Mouse (Mus musculus): ENCODE data around the gene Sipa1l1. TPM values are rescaled to one million over a fixed set of nuclear protein-coding genes. Genes with fewer than 3 reads are reported as not detected.

Gene Sipa1l1
- polyA plus RNA-seq, 1 experiment from 2014 or later, result 25.9 TPM

DNA sequence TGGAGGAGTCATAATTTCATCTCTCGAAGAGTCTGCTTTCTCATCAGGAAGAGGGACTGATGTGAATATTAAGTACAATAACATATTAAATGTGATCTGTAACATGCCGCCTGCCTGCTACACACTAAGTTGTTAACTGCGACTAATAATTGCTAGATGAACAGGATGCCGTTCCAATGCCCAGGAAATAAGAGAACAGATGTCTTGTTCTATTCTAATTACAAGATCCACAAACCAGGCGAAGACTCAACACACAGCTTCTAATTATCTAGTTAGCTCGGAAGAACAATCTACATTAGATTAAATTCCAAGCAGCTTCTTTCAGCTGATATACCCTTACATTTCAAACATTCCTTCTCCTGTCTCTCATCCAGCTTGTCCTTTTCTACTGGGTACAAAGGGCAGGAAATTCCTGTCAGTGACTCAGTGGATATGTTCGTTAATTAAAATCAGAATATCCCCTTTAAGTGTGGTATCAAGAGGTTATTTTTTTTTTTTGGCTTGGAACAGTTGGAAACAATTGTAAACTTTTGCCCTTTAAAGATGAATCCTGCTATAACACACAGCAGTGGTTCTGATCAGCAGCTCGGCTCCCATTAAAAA, 20.7 kb upstream of the Sipa1l1 start:
- WGBS, result 76% methylated on average over 8 of the region's 8 CpGs
- ATAC-seq (ENCODE audit: low read depth), result no peak

DNA sequence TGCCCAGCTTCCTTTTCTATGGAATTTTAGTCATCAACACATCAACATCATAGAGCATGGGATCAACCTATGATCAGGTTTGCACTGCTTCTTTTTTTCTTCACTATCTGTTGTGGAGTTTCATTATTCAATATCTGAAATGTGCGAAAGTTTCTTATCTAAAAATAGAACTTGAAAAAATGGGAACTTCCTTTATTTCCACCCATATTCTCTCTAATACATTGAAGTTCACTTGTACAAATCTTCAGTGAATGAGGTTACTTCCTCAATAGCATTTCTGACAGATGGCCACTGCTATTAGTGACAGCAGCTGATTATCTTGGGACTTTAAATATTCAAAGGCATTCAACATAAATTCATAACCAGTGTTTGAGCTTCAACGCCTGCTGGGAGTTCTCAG, 18.1 kb upstream of the Sipa1l1 start:
- Histone ChIP-seq H3K9me3 (ENCODE audit: control insufficient read depth, low read length) (no peaks in the 10 kb centered on the region), H3K4me2 (ENCODE audit: low read depth, low read length) (no peak overlapping the region)
- 61% methylated on average over 2 of the region's 2 CpGs for WGBS

More for the DNA sequence above, 20.7 kb upstream of the Sipa1l1 start:
- H3K9me3 ChIP-seq (ENCODE audit: control insufficient read depth, low read length), result no peaks in the 10 kb centered on the region
- no peak overlapping the region for H3K9ac ChIP-seq (ENCODE audit: low read length)
- no peaks in the 10 kb centered on the region for H3K4me1 ChIP-seq (replicated peaks; ENCODE audit: control insufficient read depth, insufficient read depth, low read length)
- H3K4me2 ChIP-seq (ENCODE audit: low read depth, low read length), result no peak overlapping the region
- H3K4me3 ChIP-seq (ENCODE audit: low read length), result no peak overlapping the region
- H3K27me3 ChIP-seq (ENCODE audit: control insufficient read depth, insufficient read depth, low read depth, low read length), result no peaks in the 10 kb centered on the region
- no peak overlapping the region for H3K27ac ChIP-seq (ENCODE audit: low read length)
- no peaks in the 10 kb centered on the region for H3K36me3 ChIP-seq (ENCODE audit: control insufficient read depth, insufficient read depth, low read length)

DNA sequence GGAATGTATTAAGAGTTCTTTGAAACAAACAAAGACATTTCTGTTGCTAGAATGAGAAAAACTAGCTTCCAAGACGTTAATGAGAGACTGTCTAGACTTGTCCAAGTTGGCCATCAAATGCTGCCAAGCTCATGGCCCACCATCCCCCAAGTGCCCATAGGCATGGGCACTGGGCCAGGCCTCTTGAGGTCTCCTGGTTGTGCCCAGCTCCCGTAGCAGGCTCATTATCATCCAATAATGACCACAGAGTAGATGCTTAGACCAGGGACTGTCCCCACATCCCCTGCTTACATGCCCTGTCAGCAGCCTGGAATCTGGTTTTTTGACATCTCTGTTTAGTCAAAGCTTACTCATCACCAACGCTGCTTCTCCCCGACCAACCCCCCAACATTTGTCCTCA, 14.6 kb upstream of the Sipa1l1 start:
- no peak overlapping the region for H3K4me3 ChIP-seq (ENCODE audit: low read length)
- no peaks in the 10 kb centered on the region for H3K9me3 ChIP-seq (ENCODE audit: control insufficient read depth, low read length)
- no peaks in the 10 kb centered on the region for H3K36me3 ChIP-seq (ENCODE audit: control insufficient read depth, insufficient read depth, low read length)
- no peaks in the 10 kb centered on the region for H3K4me1 ChIP-seq (replicated peaks; ENCODE audit: control insufficient read depth, insufficient read depth, low read length)
- WGBS, result 73% methylated on average over 4 of the region's 4 CpGs
- H3K4me2 ChIP-seq (ENCODE audit: low read depth, low read length), result no peak overlapping the region
- H3K9ac ChIP-seq (ENCODE audit: low read length), result no peak overlapping the region
- no peaks in the 10 kb centered on the region for H3K27me3 ChIP-seq (ENCODE audit: control insufficient read depth, insufficient read depth, low read depth, low read length)
- H3K27ac ChIP-seq (ENCODE audit: low read length), result no peak overlapping the region
- ATAC-seq (ENCODE audit: low read depth), result no peak

More for the DNA sequence above, 18.1 kb upstream of the Sipa1l1 start:
- Histone ChIP-seq H3K4me3 (ENCODE audit: low read length) (no peak overlapping the region), H3K36me3 (ENCODE audit: control insufficient read depth, insufficient read depth, low read length) (no peaks in the 10 kb centered on the region), H3K9ac (ENCODE audit: low read length) (no peak overlapping the region), H3K27ac (ENCODE audit: low read length) (no peak overlapping the region), H3K4me1 (replicated peaks; ENCODE audit: control insufficient read depth, insufficient read depth, low read length) (no peaks in the 10 kb centered on the region), H3K27me3 (ENCODE audit: control insufficient read depth, insufficient read depth, low read depth, low read length) (no peaks in the 10 kb centered on the region)
- ATAC-seq (ENCODE audit: low read depth), result no peak

DNA sequence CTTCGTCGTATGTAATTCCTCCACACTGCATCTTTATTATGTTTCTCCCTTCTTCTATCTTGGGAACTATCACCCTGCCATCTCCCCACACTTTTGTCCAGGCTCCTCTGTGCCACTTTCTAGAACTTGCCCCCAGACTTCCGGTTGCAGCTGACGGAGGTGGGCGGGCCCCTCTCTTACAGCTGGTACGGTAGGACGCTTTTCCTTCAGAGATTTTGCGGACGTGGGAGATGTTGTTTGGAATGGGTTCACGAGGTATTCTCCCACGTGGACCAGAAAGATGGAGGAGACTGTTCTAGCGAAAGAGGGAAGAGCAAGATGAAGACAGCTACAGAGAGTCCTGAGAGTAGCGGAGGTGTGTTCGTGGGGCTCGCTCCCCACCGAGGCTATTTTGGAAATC, 10.6 kb upstream of the Sipa1l1 start:
- ATAC-seq (ENCODE audit: low read depth), result no peak

DNA sequence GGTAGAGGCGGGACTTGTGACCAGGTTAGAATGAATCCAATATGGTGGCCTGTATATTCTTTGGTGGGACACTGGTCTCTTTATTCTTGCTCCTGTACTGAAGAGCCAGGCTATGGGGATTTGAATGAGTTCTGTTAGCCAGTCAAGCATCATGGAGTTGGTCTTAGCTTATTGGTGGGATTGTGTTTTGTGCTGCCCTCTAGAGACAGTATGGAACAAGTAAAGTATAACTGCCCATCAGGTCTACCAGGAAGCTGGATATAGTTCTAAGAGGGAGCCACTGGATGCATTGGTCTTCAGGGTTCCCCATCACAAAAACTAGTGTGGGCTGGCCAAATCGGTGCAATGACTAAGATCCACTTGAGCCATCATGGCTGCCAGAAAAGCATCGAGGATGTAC, 9.7 kb upstream of the Sipa1l1 start:
- H3K27ac ChIP-seq (ENCODE audit: low read length), result no peak overlapping the region
- no peak overlapping the region for H3K4me3 ChIP-seq (ENCODE audit: low read length)
- no peak overlapping the region for H3K4me2 ChIP-seq (ENCODE audit: low read depth, low read length)
- ATAC-seq (ENCODE audit: low read depth), result no peak
- H3K9me3 ChIP-seq (ENCODE audit: control insufficient read depth, low read length), result no peaks in the 10 kb centered on the region
- H3K9ac ChIP-seq (ENCODE audit: low read length), result no peak overlapping the region
- no peaks in the 10 kb centered on the region for H3K4me1 ChIP-seq (replicated peaks; ENCODE audit: control insufficient read depth, insufficient read depth, low read length)
- 93% methylated on average over 3 of the region's 3 CpGs for WGBS
- H3K27me3 ChIP-seq (ENCODE audit: control insufficient read depth, insufficient read depth, low read depth, low read length), result no peaks in the 10 kb centered on the region
- no peaks in the 10 kb centered on the region for H3K36me3 ChIP-seq (ENCODE audit: control insufficient read depth, insufficient read depth, low read length)

More for the DNA sequence above, 10.6 kb upstream of the Sipa1l1 start:
- 92% methylated on average over 16 of the region's 16 CpGs for WGBS
- no peak overlapping the region for H3K9ac ChIP-seq (ENCODE audit: low read length)
- H3K27ac ChIP-seq (ENCODE audit: low read length), result no peak overlapping the region
- no peak overlapping the region for H3K4me2 ChIP-seq (ENCODE audit: low read depth, low read length)
- H3K36me3 ChIP-seq (ENCODE audit: control insufficient read depth, insufficient read depth, low read length), result no peaks in the 10 kb centered on the region
- no peaks in the 10 kb centered on the region for H3K9me3 ChIP-seq (ENCODE audit: control insufficient read depth, low read length)
- no peaks in the 10 kb centered on the region for H3K4me1 ChIP-seq (replicated peaks; ENCODE audit: control insufficient read depth, insufficient read depth, low read length)
- no peak overlapping the region for H3K4me3 ChIP-seq (ENCODE audit: low read length)
- H3K27me3 ChIP-seq (ENCODE audit: control insufficient read depth, insufficient read depth, low read depth, low read length), result no peaks in the 10 kb centered on the region

DNA sequence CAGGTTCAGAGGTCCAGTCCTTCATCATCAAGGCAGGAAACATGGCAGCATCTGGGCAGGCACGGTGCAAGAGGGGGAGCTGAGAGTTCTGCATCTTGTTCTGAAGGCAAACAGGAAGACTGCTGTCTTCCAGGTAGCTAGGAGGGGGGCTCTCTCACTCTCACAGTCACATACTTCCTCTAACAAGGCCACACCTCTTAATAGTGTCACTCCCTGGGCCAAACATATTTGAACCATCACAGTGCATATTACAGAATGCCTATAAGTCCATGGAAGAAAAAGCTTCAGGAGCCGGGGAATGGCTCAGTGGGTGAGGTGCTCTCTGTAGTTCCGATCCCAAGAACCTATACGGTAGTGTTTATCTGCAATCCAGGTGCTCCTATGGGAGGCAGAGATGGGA, 3.5 kb upstream of the Sipa1l1 start:
- H3K4me3 ChIP-seq (ENCODE audit: low read length), result no peak overlapping the region
- H3K27ac ChIP-seq (ENCODE audit: low read length), result no peak overlapping the region
- no peak overlapping the region for H3K9ac ChIP-seq (ENCODE audit: low read length)
- ATAC-seq (ENCODE audit: low read depth), result no peak
- H3K27me3 ChIP-seq (ENCODE audit: control insufficient read depth, insufficient read depth, low read depth, low read length), result no peaks in the 10 kb centered on the region
- 63% methylated on average over 4 of the region's 4 CpGs for WGBS
- no peaks in the 10 kb centered on the region for H3K36me3 ChIP-seq (ENCODE audit: control insufficient read depth, insufficient read depth, low read length)
- no peak overlapping the region for H3K4me2 ChIP-seq (ENCODE audit: low read depth, low read length)
- H3K4me1 ChIP-seq (replicated peaks; ENCODE audit: control insufficient read depth, insufficient read depth, low read length), result peaks cover 6% of the 10 kb centered on the region
- no peaks in the 10 kb centered on the region for H3K9me3 ChIP-seq (ENCODE audit: control insufficient read depth, low read length)

DNA sequence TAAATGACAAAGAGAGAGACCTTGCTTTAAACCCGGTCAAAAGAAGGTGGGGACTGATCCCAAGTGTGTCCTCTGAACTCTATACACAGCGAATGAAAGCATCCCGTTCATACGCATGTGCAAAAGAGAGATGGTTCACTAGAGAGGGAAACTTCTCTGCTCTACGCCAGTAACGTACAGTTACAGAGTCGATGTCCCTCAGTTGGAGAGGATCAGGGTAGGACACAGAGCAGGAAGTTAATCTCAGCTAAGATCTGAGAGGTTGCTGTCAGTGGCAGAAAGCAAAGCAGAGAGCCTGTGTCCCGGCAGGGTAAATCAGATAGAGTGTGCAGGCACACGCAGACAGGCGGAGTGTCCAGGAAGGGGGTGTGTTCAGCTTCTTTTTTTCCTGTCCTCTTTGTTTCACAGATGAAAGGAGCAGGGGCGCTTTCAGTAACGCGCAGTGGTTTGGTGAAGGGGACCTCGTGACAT, 3.0 kb upstream of the Sipa1l1 start:
- H3K36me3 ChIP-seq (ENCODE audit: control insufficient read depth, insufficient read depth, low read length), result no peaks in the 10 kb centered on the region
- no peak overlapping the region for H3K9ac ChIP-seq (ENCODE audit: low read length)

DNA sequence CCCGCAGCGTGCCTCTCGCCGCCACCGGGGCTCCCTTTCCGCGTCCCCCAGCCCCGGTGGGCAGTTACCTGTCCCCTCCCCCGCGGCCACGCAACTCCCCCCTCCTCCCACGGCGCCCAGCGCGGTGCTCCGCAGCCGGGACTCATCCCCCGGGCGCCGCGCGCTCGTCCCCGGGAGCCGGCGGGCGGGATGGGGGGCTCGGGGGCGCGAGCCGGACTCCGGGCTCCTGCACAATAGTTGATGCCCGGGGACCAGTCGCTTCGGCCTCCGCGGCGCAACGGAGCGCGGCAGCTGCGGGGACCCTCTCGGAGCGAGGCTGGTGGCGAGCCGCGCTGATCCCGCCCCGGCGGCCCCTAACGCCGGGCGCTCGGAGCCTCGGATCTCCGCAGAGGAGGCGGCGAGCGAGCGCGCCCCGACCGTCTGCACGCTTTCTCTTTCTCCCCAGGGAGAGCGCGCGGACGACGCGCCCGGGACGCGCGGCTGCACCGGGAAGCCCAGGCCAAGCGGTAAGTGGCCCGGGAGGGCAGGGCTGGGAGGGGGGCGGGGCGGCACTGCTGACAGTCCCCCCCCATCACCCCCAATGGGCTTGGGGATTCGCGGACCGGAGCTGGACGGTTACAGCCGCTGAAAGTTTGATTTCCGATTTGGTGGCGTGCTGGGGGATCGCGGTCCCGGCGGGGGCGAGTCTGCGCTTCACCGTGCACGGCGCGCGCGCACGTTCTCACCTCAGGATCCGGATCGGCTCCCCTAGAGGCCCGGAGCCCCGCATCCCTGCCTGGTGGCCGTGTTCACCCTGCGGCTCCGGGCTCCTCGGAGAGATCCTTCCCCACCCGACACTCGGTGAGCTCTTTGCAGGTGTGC, 681 bp downstream of the Sipa1l1 start:
- Histone ChIP-seq H3K4me2 (ENCODE audit: low read depth, low read length) (peak overlapping the region; percentile 97), H3K4me3 (ENCODE audit: low read length) (peak overlapping the region; percentile 88), H3K4me1 (replicated peaks; ENCODE audit: control insufficient read depth, insufficient read depth, low read length) (peaks cover 15% of the 10 kb centered on the region), H3K9ac (ENCODE audit: low read length) (peak overlapping the region; percentile 92), H3K36me3 (ENCODE audit: control insufficient read depth, insufficient read depth, low read length) (no peaks in the 10 kb centered on the region), H3K9me3 (ENCODE audit: control insufficient read depth, low read length) (no peaks in the 10 kb centered on the region), H3K27ac (ENCODE audit: low read length) (peak overlapping the region; percentile 91), H3K27me3 (ENCODE audit: control insufficient read depth, insufficient read depth, low read depth, low read length) (no peaks in the 10 kb centered on the region)
- peak; percentile 77 for ATAC-seq (ENCODE audit: low read depth)
- under 1% methylated on average over 69 of the region's 109 CpGs for WGBS

More for the DNA sequence above, 3.0 kb upstream of the Sipa1l1 start:
- H3K27me3 ChIP-seq (ENCODE audit: control insufficient read depth, insufficient read depth, low read depth, low read length), result no peaks in the 10 kb centered on the region
- no peak overlapping the region for H3K27ac ChIP-seq (ENCODE audit: low read length)
- H3K9me3 ChIP-seq (ENCODE audit: control insufficient read depth, low read length), result no peaks in the 10 kb centered on the region
- peaks cover 9% of the 10 kb centered on the region for H3K4me1 ChIP-seq (replicated peaks; ENCODE audit: control insufficient read depth, insufficient read depth, low read length)
- WGBS, result 25% methylated on average over 14 of the region's 14 CpGs
- H3K4me2 ChIP-seq (ENCODE audit: low read depth, low read length), result peak overlapping the region; percentile 26
- no peak for ATAC-seq (ENCODE audit: low read depth)
- no peak overlapping the region for H3K4me3 ChIP-seq (ENCODE audit: low read length)

DNA sequence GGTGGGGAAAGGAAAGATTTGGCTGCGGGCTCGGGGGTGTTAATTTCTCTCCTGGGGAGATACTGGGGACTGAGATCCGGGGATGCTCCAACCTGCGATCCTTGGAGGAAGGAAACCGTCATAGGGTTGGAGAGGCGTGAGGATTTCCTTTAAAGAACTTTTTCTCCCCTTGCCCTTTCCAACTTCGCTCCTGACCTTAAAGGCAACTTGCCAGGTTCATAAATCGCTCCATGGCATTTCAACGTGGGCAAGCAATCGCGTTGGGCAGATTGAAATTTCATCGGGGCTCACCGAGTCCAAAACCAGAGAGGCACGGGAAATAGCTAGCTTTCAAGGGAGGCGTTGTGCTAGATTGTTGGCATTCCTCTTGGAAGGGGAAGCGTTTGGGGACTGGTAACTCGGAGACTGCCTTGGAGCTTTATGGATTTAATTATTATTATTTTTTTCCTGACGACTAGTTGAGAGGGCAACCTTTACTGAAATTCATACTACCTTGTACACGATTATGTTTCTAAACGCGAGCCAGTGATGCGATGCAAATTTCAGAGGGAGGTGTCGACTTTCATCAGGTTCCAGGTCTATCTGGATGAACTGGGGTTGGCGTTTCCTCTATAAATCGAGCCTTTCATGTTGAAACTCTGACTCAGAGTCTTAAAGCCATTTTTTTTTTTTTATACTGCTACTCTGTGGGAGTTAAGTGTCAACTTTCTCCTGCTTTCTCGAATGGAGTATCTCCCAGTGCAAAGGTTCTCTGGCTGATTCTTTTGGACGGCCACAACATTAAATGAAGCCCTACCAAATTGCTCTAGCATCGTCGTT, 1.6 kb downstream of the Sipa1l1 start:
- ATAC-seq (ENCODE audit: low read depth), result no peak
- Histone ChIP-seq H3K36me3 (ENCODE audit: control insufficient read depth, insufficient read depth, low read length) (no peaks in the 10 kb centered on the region), H3K9ac (ENCODE audit: low read length) (peak overlapping the region; percentile 92), H3K4me2 (ENCODE audit: low read depth, low read length) (peak overlapping the region; percentile 97), H3K9me3 (ENCODE audit: control insufficient read depth, low read length) (no peaks in the 10 kb centered on the region), H3K4me3 (ENCODE audit: low read length) (peak overlapping the region; percentile 88), H3K27ac (ENCODE audit: low read length) (peak overlapping the region; percentile 91), H3K27me3 (ENCODE audit: control insufficient read depth, insufficient read depth, low read depth, low read length) (no peaks in the 10 kb centered on the region), H3K4me1 (replicated peaks; ENCODE audit: control insufficient read depth, insufficient read depth, low read length) (peaks cover 15% of the 10 kb centered on the region)
- WGBS, result 2% methylated on average over 29 of the region's 29 CpGs

Data from lung, embryonic 16.5 days (tissue).